21 mouse cellular contexts compared by ENCODE assay signal in genomic region chr14:94912326-94912725, GRCm38 (mm10).
DNase-seq lines count a peak whose midpoint lies in the region; ATAC-seq and TF ChIP-seq lines count a peak whose summit lies in the region.
"Had no signal": no experiment of that assay in that cellular context is flagged by ENCODE, and none has a peak within 500 bp of the region (broad histone marks: within the 10 kb centered on the region; RNA-seq: fewer than 3 reads in every experiment).

No protein-coding gene starts in this region.

- intact Hi-C loops in left cerebral cortex, adult 2 months (cut with DNase I) = no loop called here

- no peaks in the 10 kb centered on the region for H3K9me3 ChIP-seq in lung, postnatal 0 days (ENCODE audit: low read length)
- H3K9me3 ChIP-seq: embryonic facial prominence, embryonic 13.5 days; forebrain, embryonic 13.5 days; heart, embryonic 15.5 days; hindbrain, embryonic 13.5 days had no signal

- WGBS in lung, postnatal 0 days = 84% methylated on average over 1 of the region's 1 CpGs

- no peak overlapping the region for H3K27ac ChIP-seq in lung, postnatal 0 days (ENCODE audit: low read length)
- no peak overlapping the region for H3K27ac ChIP-seq in left cerebral cortex, adult 2 months
- H3K27ac ChIP-seq: embryonic facial prominence, embryonic 13.5 days; forebrain, embryonic 13.5 days; heart, adult 2 months; heart, embryonic 15.5 days; hindbrain, embryonic 13.5 days; hindbrain, postnatal 0 days had no signal

- H3K27me3 ChIP-seq in lung, postnatal 0 days (replicated peaks; ENCODE audit: insufficient read depth, low read length) = no peaks in the 10 kb centered on the region
- H3K27me3 ChIP-seq: embryonic facial prominence, embryonic 13.5 days; forebrain, embryonic 13.5 days; heart, embryonic 15.5 days; hindbrain, embryonic 13.5 days had no signal

- no peak overlapping the region for H3K9ac ChIP-seq in lung, postnatal 0 days (replicated peaks; ENCODE audit: low read depth)
- H3K9ac ChIP-seq: embryonic facial prominence, embryonic 13.5 days; forebrain, embryonic 13.5 days; forebrain, postnatal 0 days; heart, embryonic 15.5 days; hindbrain, embryonic 13.5 days had no signal

- no peak overlapping the region for H3K4me2 ChIP-seq in lung, postnatal 0 days (replicated peaks; ENCODE audit: low read depth, low read length)
- H3K4me2 ChIP-seq: embryonic facial prominence, embryonic 13.5 days; forebrain, embryonic 13.5 days; heart, embryonic 11.5 days; heart, embryonic 15.5 days; hindbrain, embryonic 13.5 days had no signal

- peak; percentile 58 for DNase-seq in adrenal gland, adult 2 months
- DNase-seq in adrenal gland, postnatal 25 days = no peak
- DNase-seq in lung, postnatal 0 days (ENCODE audit: low spot score) = peak; percentile 5
- no peak for DNase-seq in lung, adult 18-20 months
- DNase-seq in adrenal gland, postnatal 10 days = peak; percentile 9
- DNase-seq in right cerebral cortex, postnatal 36 days (ENCODE audit: low spot score in 2 of 2) = no peak
- DNase-seq in left cerebral cortex, adult 2 months (ENCODE audit: extremely low spot score in 1 of 2, low spot score in 2 of 2) = no peak
- DNase-seq: cerebellum, adult 11 months; cerebellum, adult 8-10 months; cerebellum, postnatal 14 days; embryo, embryonic 11 days; forebrain, postnatal 0 days; gastrocnemius, postnatal 14 days; heart, adult 2 months; heart, postnatal 14 days had no signal

- H3K4me3 ChIP-seq in lung, postnatal 0 days (ENCODE audit: low read depth, low read length) = no peak overlapping the region
- no peak overlapping the region for H3K4me3 ChIP-seq in left cerebral cortex, adult 2 months
- H3K4me3 ChIP-seq: embryonic facial prominence, embryonic 13.5 days; forebrain, embryonic 13.5 days; heart, adult 2 months; heart, embryonic 15.5 days; hindbrain, embryonic 13.5 days had no signal

- TF ChIP-seq CTCF in lung, postnatal 0 days (IDR thresholded peaks at IDR 0.05) = no peak
- no peak for TF ChIP-seq CTCF in left cerebral cortex, adult 2 months (IDR thresholded peaks at IDR 0.05)

- no peaks in the 10 kb centered on the region for H3K4me1 ChIP-seq in lung, postnatal 0 days (ENCODE audit: insufficient read depth, low read depth, low read length)
- H3K4me1 ChIP-seq: embryonic facial prominence, embryonic 13.5 days; forebrain, embryonic 13.5 days; heart, embryonic 15.5 days; hindbrain, embryonic 13.5 days had no signal

- TF ChIP-seq EP300 in lung, postnatal 0 days (IDR thresholded peaks at IDR 0.05) = no peak

- H3K36me3 ChIP-seq in lung, postnatal 0 days (ENCODE audit: insufficient read depth, low read length) = no peaks in the 10 kb centered on the region
- H3K36me3 ChIP-seq: embryonic facial prominence, embryonic 13.5 days; heart, embryonic 15.5 days; hindbrain, embryonic 13.5 days had no signal

- no peak for ATAC-seq in lung, postnatal 0 days
- ATAC-seq: forebrain, embryonic 13.5 days; forebrain, postnatal 0 days; hindbrain, postnatal 0 days had no signal

Comparison
In these comparisons a context has a peak if more than half of its experiments do, and no peak if none do; other contexts are left out.
1. DNase-seq: peak in adrenal gland, adult 2 months (single experiment), lung, postnatal 0 days (single experiment) and adrenal gland, postnatal 10 days (single experiment); none in adrenal gland, postnatal 25 days (single experiment), lung, adult 18-20 months (0 of 2), right cerebral cortex, postnatal 36 days (0 of 2) and left cerebral cortex, adult 2 months (0 of 2).